Mouse (Mus musculus) hindbrain, embryonic 11.5 days (tissue): ENCODE measurements around the gene Olfr1006. TPM values are rescaled to one million over a fixed set of nuclear protein-coding genes. Genes with fewer than 3 reads are reported as not detected.

Source experiments
- polyA plus RNA-seq: library from polyadenylated mRNA; unstranded; fragments of >200 nt; fragmentation: Nextera tagmentation; extraction: Ambion mirVana; gene quantifications from 2 replicates; pipeline ENCODE4 v1.2.1, GENCODE M21; 2014

Gene Olfr1006
- polyA plus RNA-seq, 1 experiment from 2014 or later, result not detected

Other genes starting within 250 kb of the Olfr1006 start
- not detected in 2 replicates for gene Olfr994, start 242.3 kb downstream of the Olfr1006 start, polyA plus RNA-seq
- gene Olfr995, start 235.1 kb downstream of the Olfr1006 start, polyA plus RNA-seq, result not detected in 2 replicates
- 0.17 TPM in 1 of 2 replicates, not detected in the other for gene 4833423E24Rik, start 159.7 kb downstream of the Olfr1006 start, polyA plus RNA-seq
- gene Olfr996, start 99.6 kb downstream of the Olfr1006 start, polyA plus RNA-seq, result not detected in 2 replicates
- gene Olfr998, start 89.8 kb downstream of the Olfr1006 start, polyA plus RNA-seq, result not detected in 2 replicates
- not detected in 2 replicates for gene Olfr1000, start 66.9 kb downstream of the Olfr1006 start, polyA plus RNA-seq
- gene Olfr1002, start 28.1 kb downstream of the Olfr1006 start, polyA plus RNA-seq, result not detected in 2 replicates
- gene Olfr154, start 14.3 kb downstream of the Olfr1006 start, polyA plus RNA-seq, result not detected in 2 replicates
- not detected in 2 replicates for gene Olfr1008, start 10.7 kb upstream of the Olfr1006 start, polyA plus RNA-seq
- not detected in 2 replicates for gene Olfr1009, start 36.7 kb upstream of the Olfr1006 start, polyA plus RNA-seq
- gene Olfr1012, start 84.0 kb upstream of the Olfr1006 start, polyA plus RNA-seq, result not detected in 2 replicates
- not detected in 2 replicates for gene Olfr1013, start 88.3 kb upstream of the Olfr1006 start, polyA plus RNA-seq
- not detected in 2 replicates for gene Olfr1014, start 93.9 kb upstream of the Olfr1006 start, polyA plus RNA-seq
- not detected in 2 replicates for gene Olfr1015, start 103.2 kb upstream of the Olfr1006 start, polyA plus RNA-seq
- gene Olfr1016, start 123.8 kb upstream of the Olfr1006 start, polyA plus RNA-seq, result not detected in 2 replicates
- not detected in 2 replicates for gene Olfr1018, start 139.7 kb upstream of the Olfr1006 start, polyA plus RNA-seq
- gene Olfr1019, start 166.7 kb upstream of the Olfr1006 start, polyA plus RNA-seq, result not detected in 2 replicates
- gene Olfr1020, start 168.3 kb upstream of the Olfr1006 start, polyA plus RNA-seq, result not detected in 2 replicates
- gene Olfr1022, start 189.8 kb upstream of the Olfr1006 start, polyA plus RNA-seq, result not detected in 2 replicates
- gene Olfr1023, start 206.9 kb upstream of the Olfr1006 start, polyA plus RNA-seq, result not detected in 2 replicates
- gene Olfr1024, start 226.3 kb upstream of the Olfr1006 start, polyA plus RNA-seq, result not detected in 2 replicates
- not detected in 2 replicates for gene Olfr1025-ps1, start 236.4 kb upstream of the Olfr1006 start, polyA plus RNA-seq
- not detected in 2 replicates for gene Olfr1026, start 242.8 kb upstream of the Olfr1006 start, polyA plus RNA-seq